Mouse (Mus musculus): ENCODE results near the gene Fam120a. TPM values are rescaled to one million over a fixed set of nuclear protein-coding genes. Genes with fewer than 3 reads are reported as not detected.
A peak's percentile ranks its signal among the peaks of the same experiment; 100 is the strongest.

The Fam120a gene
- polyA plus RNA-seq, 1 experiment from 2014 or later = 24.3 TPM

- Histone ChIP-seq H3K9ac (replicated peaks; ENCODE audit: low read length) (no peak overlapping the region), H3K27ac (replicated peaks; ENCODE audit: low read depth, low read length) (no peak overlapping the region), H3K36me3 (replicated peaks; ENCODE audit: control insufficient read depth, insufficient read depth, low read depth, low read length) (no peaks in the 10 kb centered on the region), H3K9me3 (replicated peaks; ENCODE audit: control insufficient read depth, low read length) (no peaks in the 10 kb centered on the region), H3K4me2 (ENCODE audit: low read depth, low read length) (no peak overlapping the region), H3K27me3 (ENCODE audit: control insufficient read depth, insufficient read depth, low read length) (no peaks in the 10 kb centered on the region), H3K4me1 (ENCODE audit: control insufficient read depth, insufficient read depth, low read length) (no peaks in the 10 kb centered on the region), H3K4me3 (ENCODE audit: low read depth, low read length) (no peak overlapping the region)
- ATAC-seq (replicated peaks; ENCODE audit: insufficient number of reproducible peaks, low FRiP score, low TSS enrichment, low read depth) (no peak), DNase-seq (ENCODE audit: low spot score) (no peak)
- WGBS = 88% methylated on average over 4 of the region's 4 CpGs
Measured at GRCm38 (mm10) chr13:48974266-48974665, 6.4 kb upstream of the Fam120a start.

GRCm38 (mm10) chr13:48973231-48973630 is 5.4 kb upstream of the Fam120a start:
- DNase-seq (ENCODE audit: low spot score) = no peak
- H3K27me3 ChIP-seq (ENCODE audit: control insufficient read depth, insufficient read depth, low read length) = no peaks in the 10 kb centered on the region
- no peaks in the 10 kb centered on the region for H3K4me1 ChIP-seq (ENCODE audit: control insufficient read depth, insufficient read depth, low read length)
- no peak overlapping the region for H3K4me3 ChIP-seq (ENCODE audit: low read depth, low read length)
- H3K9me3 ChIP-seq (replicated peaks; ENCODE audit: control insufficient read depth, low read length) = no peaks in the 10 kb centered on the region
- no peak overlapping the region for H3K27ac ChIP-seq (replicated peaks; ENCODE audit: low read depth, low read length)
- H3K4me2 ChIP-seq (ENCODE audit: low read depth, low read length) = no peak overlapping the region
- H3K9ac ChIP-seq (replicated peaks; ENCODE audit: low read length) = no peak overlapping the region
- no peaks in the 10 kb centered on the region for H3K36me3 ChIP-seq (replicated peaks; ENCODE audit: control insufficient read depth, insufficient read depth, low read depth, low read length)
- 78% methylated on average over 5 of the region's 5 CpGs for WGBS
- ATAC-seq (replicated peaks; ENCODE audit: insufficient number of reproducible peaks, low FRiP score, low TSS enrichment, low read depth) = no peak

- Histone ChIP-seq H3K27ac (replicated peaks; ENCODE audit: low read depth, low read length) (no peak overlapping the region), H3K4me2 (ENCODE audit: low read depth, low read length) (no peak overlapping the region), H3K27me3 (ENCODE audit: control insufficient read depth, insufficient read depth, low read length) (no peaks in the 10 kb centered on the region), H3K4me3 (ENCODE audit: low read depth, low read length) (no peak overlapping the region), H3K36me3 (replicated peaks; ENCODE audit: control insufficient read depth, insufficient read depth, low read depth, low read length) (no peaks in the 10 kb centered on the region), H3K9ac (replicated peaks; ENCODE audit: low read length) (no peak overlapping the region), H3K9me3 (replicated peaks; ENCODE audit: control insufficient read depth, low read length) (no peaks in the 10 kb centered on the region), H3K4me1 (ENCODE audit: control insufficient read depth, insufficient read depth, low read length) (peaks cover 3% of the 10 kb centered on the region; the same call in 1 of the 2 replicates)
- DNase-seq (ENCODE audit: low spot score) (no peak), ATAC-seq (replicated peaks; ENCODE audit: insufficient number of reproducible peaks, low FRiP score, low TSS enrichment, low read depth) (no peak)
- WGBS = 62% methylated on average over 5 of the region's 5 CpGs
Measured at GRCm38 (mm10) chr13:48971033-48971432, 3.2 kb upstream of the Fam120a start.

- Histone ChIP-seq H3K27me3 (ENCODE audit: control insufficient read depth, insufficient read depth, low read length) (no peaks in the 10 kb centered on the region), H3K9ac (replicated peaks; ENCODE audit: low read length) (no peak overlapping the region), H3K4me3 (ENCODE audit: low read depth, low read length) (no peak overlapping the region), H3K4me1 (ENCODE audit: control insufficient read depth, insufficient read depth, low read length) (peaks cover 3% of the 10 kb centered on the region; the same call in 1 of the 2 replicates), H3K9me3 (replicated peaks; ENCODE audit: control insufficient read depth, low read length) (no peaks in the 10 kb centered on the region), H3K27ac (replicated peaks; ENCODE audit: low read depth, low read length) (no peak overlapping the region), H3K36me3 (replicated peaks; ENCODE audit: control insufficient read depth, insufficient read depth, low read depth, low read length) (no peaks in the 10 kb centered on the region), H3K4me2 (ENCODE audit: low read depth, low read length) (no peak overlapping the region)
- no peak for ATAC-seq (replicated peaks; ENCODE audit: insufficient number of reproducible peaks, low FRiP score, low TSS enrichment, low read depth)
- DNase-seq (ENCODE audit: low spot score) = no peak
- WGBS = 72% methylated on average over 13 of the region's 13 CpGs
Measured at GRCm38 (mm10) chr13:48970566-48970965, 2.7 kb upstream of the Fam120a start.

GRCm38 (mm10) chr13:48968750-48969088 is 902 bp upstream of the Fam120a start:
- H3K9me3 ChIP-seq (replicated peaks; ENCODE audit: control insufficient read depth, low read length) = no peaks in the 10 kb centered on the region
- WGBS = 14% methylated on average over 7 of the region's 7 CpGs
- peaks cover 6% of the 10 kb centered on the region; the same call in 1 of the 2 replicates for H3K4me1 ChIP-seq (ENCODE audit: control insufficient read depth, insufficient read depth, low read length)
- peak overlapping the region; percentile 97 for H3K9ac ChIP-seq (replicated peaks; ENCODE audit: low read length)
- peak overlapping the region; percentile 91 for H3K4me3 ChIP-seq (ENCODE audit: low read depth, low read length)
- ATAC-seq (replicated peaks; ENCODE audit: insufficient number of reproducible peaks, low FRiP score, low TSS enrichment, low read depth) = no peak
- peak overlapping the region; percentile 90 for H3K27ac ChIP-seq (replicated peaks; ENCODE audit: low read depth, low read length)
- DNase-seq (ENCODE audit: low spot score) = no peak
- no peaks in the 10 kb centered on the region for H3K36me3 ChIP-seq (replicated peaks; ENCODE audit: control insufficient read depth, insufficient read depth, low read depth, low read length)
- H3K27me3 ChIP-seq (ENCODE audit: control insufficient read depth, insufficient read depth, low read length) = no peaks in the 10 kb centered on the region
- peak overlapping the region; percentile 97 for H3K4me2 ChIP-seq (ENCODE audit: low read depth, low read length)

GRCm38 (mm10) chr13:48966851-48967821 is 681 bp downstream of the Fam120a start:
- Histone ChIP-seq H3K27me3 (ENCODE audit: control insufficient read depth, insufficient read depth, low read length) (no peaks in the 10 kb centered on the region), H3K27ac (replicated peaks; ENCODE audit: low read depth, low read length) (peak overlapping the region; percentile 90), H3K36me3 (replicated peaks; ENCODE audit: control insufficient read depth, insufficient read depth, low read depth, low read length) (no peaks in the 10 kb centered on the region), H3K4me3 (ENCODE audit: low read depth, low read length) (peak overlapping the region; percentile 91), H3K9me3 (replicated peaks; ENCODE audit: control insufficient read depth, low read length) (no peaks in the 10 kb centered on the region), H3K4me2 (ENCODE audit: low read depth, low read length) (peak overlapping the region; percentile 97), H3K9ac (replicated peaks; ENCODE audit: low read length) (peak overlapping the region; percentile 97), H3K4me1 (ENCODE audit: control insufficient read depth, insufficient read depth, low read length) (peaks cover 6% of the 10 kb centered on the region; the same call in 1 of the 2 replicates)
- ATAC-seq (replicated peaks; ENCODE audit: insufficient number of reproducible peaks, low FRiP score, low TSS enrichment, low read depth) (peak; percentile 12; the same call in 1 of the 2 replicates), DNase-seq (ENCODE audit: low spot score) (peak; percentile 55)
- under 1% methylated on average over 54 of the region's 58 CpGs for WGBS

- WGBS = 15% methylated on average over 7 of the region's 7 CpGs
- Histone ChIP-seq H3K4me3 (ENCODE audit: low read depth, low read length) (peak overlapping the region; percentile 91), H3K9ac (replicated peaks; ENCODE audit: low read length) (peak overlapping the region; percentile 97), H3K9me3 (replicated peaks; ENCODE audit: control insufficient read depth, low read length) (no peaks in the 10 kb centered on the region), H3K36me3 (replicated peaks; ENCODE audit: control insufficient read depth, insufficient read depth, low read depth, low read length) (no peaks in the 10 kb centered on the region), H3K27ac (replicated peaks; ENCODE audit: low read depth, low read length) (0 out of 2 replicates have a peak overlapping the region, but pooled peaks have one; percentile 90), H3K27me3 (ENCODE audit: control insufficient read depth, insufficient read depth, low read length) (no peaks in the 10 kb centered on the region), H3K4me1 (ENCODE audit: control insufficient read depth, insufficient read depth, low read length) (peaks cover 6% of the 10 kb centered on the region; the same call in 1 of the 2 replicates), H3K4me2 (ENCODE audit: low read depth, low read length) (peak overlapping the region; percentile 97)
- ATAC-seq (replicated peaks; ENCODE audit: insufficient number of reproducible peaks, low FRiP score, low TSS enrichment, low read depth) = no peak
- DNase-seq (ENCODE audit: low spot score) = peak; percentile 78
Measured at GRCm38 (mm10) chr13:48965559-48966525, 2.0 kb downstream of the Fam120a start.
